Mouse (Mus musculus) spleen, postnatal 36 days (tissue): Measurements from ENCODE around the gene Sfrp2.

Experiments used
- DNase-seq, 2 experiments: peaks; one replicate each; pipeline ENCODE4 v3.0.0; 2022; ENCODE audit warnings: low spot score in 2 of 2, mixed read lengths in 1 of 2

The Sfrp2 gene

DNA sequence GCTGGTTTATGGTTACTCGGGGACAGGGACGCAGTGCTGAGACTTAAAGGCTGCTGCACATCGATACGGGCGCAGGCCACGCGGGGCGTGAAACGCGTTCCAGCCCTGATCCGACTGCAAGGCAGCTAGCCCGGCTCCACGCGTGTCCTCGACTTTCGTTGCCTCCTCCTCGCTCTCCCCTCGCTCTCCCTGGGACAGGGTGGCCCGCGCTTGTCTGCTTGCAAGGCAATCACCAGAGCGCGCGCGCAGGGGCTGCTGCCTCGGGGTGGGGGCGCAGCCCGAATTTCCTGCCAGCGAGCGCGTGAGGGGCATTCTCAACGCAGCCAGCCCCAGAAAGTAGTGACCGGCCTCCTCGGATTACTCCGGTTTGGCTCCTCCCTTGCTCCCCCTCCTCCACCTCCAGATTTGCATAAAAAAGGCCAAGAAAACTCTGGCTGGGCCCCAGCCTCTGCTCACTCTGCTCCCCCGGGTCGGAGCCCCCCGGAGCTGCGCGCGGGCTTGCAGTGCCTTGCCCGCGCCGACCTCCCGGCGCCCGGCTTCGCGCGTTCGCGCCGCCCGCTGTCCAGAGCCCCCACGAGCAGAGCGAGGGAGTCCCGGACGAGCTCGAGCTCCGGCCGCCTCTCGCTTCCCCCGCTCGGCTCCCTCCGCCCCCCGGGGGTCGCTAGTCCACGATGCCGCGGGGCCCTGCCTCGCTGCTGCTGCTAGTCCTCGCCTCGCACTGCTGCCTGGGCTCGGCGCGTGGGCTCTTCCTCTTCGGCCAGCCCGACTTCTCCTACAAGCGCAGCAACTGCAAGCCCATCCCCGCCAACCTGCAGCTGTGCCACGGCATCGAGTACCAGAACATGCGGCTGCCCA is at the start of gene Sfrp2:
Sfrp2 (plus strand) TSS at position 451 of the 855 bp plus-strand sequence.
- no peak for DNase-seq

DNA sequence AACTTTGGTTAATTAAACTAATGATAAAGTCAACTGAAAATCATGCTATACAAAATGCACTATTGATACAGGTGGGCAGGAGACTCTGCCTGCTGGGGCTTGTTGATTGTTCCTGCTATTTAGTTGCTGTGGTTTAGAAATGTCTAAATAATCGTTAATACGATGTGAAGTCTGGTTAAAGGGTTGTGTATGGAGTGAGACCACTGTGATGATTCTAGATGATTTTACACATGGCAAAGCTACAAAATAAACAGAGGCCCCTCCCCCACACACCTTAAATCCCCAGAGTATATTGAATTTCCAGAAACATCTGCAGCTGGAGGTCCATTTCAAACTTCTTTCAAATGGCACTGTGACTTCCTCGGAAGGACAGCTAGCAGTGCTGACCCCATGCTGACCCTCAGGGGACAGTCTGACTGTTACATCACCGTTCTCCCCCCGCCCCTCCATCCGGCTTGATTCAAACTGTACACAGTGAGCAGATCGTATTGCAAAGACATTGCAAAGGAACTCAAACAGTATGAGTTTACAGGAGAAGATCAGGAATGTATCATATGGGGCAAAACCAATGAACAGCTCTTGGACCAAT is 48.4 kb upstream of the Sfrp2 start:
- no peak for DNase-seq

GRCm38 (mm10) chr3:83718662-83719061 is 47.5 kb upstream of the Sfrp2 start:
- no peak for DNase-seq

DNA sequence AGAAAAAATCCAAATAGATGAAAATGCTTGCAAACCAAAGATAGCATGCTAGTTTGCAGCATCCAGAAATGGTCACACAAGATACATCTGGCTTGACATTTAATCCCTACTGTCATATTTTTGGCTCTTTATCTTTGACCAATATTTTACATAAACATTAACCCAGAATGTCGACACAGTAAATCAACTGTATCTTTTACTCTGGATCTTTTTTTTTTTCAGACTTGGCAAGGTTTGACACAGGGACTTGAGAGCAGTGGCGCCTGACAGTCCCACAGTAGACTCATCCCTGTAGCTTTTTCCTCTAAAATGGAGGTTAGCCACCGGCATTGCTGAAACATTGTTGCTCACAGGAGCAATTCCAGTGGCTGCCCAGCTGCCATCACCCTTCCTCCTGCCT is 37.9 kb upstream of the Sfrp2 start:
- DNase-seq = no peak

DNA sequence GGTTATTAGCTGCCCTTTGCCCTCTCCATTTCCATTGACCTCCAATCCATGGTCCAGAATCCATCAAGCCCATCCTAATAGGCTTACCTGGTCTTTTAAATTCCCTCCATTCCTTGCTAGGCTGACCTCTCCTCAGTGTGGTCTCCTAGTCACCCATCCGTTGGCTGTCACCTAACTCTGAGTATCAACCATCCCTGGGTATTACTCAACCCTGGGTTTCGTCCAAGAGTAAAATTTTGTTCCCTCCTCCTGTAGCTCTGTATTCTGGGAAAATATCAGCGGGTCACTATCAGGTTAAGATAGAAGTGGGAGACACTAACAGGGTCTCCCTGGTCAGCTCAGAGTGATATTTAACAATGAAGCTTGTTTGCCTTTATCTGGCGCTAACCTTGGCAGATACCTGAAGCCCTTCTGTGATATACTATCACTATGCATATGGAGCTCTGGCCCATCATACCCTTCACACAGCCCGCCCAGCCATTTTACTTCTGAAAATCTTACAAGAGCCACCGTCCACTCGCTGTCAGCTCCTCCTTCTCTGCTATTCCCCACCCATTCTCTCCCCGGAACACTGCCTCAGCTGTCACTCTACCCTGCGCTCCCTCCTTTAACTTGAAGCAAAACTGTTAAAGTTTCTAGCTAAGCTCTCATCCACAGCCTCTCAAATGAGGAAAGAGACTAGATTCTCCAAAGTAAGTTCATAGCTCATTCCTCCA is 37.3 kb upstream of the Sfrp2 start:
- no peak for DNase-seq

DNA sequence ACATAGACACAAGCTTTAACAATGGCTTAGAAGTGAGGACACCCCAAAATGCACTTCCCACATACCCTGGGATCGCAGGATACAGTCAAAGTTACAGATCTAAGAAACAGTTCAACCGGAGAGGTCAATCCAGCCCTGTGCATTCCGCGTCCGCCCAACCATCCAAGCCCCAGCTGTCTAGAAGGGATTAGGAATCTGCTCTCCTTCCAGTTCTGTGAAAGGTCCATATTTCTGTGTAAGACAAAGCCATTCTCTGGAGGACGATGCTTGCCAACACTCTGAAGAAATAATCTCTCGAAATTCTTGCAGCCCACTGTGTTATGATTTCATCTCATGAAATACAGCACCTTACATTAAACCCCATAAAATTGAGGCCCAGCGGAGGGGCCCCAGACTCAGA is 32.1 kb upstream of the Sfrp2 start:
- DNase-seq = no peak

GRCm38 (mm10) chr3:83736980-83737379 is 29.1 kb upstream of the Sfrp2 start:
- DNase-seq = no peak

DNA sequence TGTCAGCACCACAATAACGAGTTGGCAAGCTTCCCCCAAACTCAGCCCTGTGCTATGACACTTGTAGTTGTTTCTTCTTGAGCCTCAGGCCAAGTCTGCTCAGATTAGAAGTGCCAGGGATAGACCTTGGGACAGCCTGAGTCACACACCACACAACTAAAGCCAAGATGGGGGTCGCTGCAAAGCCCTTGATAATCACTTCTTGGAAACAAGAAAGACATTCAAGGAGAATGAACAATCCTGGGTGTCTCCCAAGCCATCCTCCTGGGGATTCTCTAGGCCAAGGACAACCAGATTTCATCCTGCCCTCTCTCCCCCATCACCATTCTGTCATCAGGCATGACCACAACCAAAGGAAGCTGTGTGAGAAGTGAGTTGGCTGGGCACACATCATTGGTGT is 25.9 kb upstream of the Sfrp2 start:
- no peak for DNase-seq

DNA sequence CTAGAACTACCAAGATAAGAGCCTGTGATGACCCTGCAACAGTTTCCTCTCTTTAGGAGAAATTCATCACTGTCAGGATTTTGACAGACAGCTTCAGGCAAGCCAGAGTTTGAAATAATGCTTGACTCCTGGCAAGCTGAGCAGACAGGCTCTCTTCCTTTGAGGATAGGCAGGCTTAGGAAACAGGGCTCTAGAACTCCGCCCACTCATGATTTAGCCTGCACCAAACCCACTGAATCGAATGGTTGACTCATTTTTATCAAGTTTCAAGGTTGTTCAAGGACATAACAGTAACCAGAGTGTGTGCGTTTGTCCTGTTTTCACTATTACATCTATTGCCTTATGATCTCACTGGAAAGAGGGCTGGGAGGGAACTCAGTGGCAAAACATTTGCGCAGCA is 18.8 kb upstream of the Sfrp2 start:
- DNase-seq = no peak

- no peak for DNase-seq
Observed at GRCm38 (mm10) chr3:83747895-83748294, 18.2 kb upstream of the Sfrp2 start.

- DNase-seq = no peak
Observed at GRCm38 (mm10) chr3:83751625-83752024, 14.5 kb upstream of the Sfrp2 start.

GRCm38 (mm10) chr3:83752196-83752595 is 13.9 kb upstream of the Sfrp2 start:
- no peak for DNase-seq

- no peak for DNase-seq
Observed at GRCm38 (mm10) chr3:83755043-83755635, 11.0 kb upstream of the Sfrp2 start.

GRCm38 (mm10) chr3:83755666-83756065 is 10.5 kb upstream of the Sfrp2 start:
- DNase-seq = no peak

- no peak for DNase-seq
Observed at GRCm38 (mm10) chr3:83762361-83762760, 3.8 kb upstream of the Sfrp2 start.

DNA sequence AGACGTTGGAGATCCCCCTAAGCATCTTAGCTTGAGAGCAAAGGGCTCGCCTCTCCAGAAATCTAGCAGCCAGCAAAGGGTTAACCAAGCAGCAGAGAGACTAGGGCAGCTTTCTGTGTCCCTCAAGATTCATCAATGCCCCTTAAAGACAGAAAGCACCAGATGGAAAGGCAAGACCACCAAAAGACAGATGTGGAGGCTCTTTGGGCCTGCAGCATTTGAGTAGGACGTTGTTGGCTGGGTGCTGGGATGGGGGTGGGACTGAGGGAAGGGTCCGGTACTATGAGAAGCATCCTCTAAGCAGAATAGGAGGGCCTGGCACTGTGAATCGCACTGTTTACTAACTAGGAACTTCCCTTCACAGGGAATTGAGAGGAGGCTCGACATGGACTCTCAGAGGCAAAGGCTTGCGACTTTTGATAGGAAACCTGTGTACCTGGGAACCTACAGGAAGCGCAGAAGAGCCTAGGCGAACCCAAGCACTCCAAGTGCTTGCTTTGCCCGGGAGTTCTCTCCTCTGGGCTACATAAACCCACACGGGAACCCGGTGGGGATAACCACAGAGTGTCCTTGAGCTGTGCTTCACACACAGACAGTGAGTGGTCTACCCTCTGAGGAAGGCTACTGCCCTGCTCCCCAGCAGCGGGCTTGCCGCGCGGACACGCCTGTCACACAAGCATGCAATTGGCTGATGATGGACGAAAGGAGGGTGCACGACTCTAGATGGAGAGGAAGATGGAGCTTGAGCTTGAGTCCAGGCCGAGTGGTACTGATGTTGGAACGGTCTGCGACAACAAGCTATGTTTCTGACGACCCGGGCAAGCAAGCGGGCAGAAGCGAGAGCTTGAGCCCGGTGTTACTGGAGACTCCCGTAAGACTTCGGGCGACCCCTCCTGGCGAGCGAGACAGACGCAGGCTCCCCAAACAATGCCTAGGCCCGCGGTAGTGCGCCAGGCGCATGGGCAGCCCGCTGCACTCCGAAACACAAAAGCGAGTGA is 2.3 kb upstream of the Sfrp2 start:
- peak; percentile 27 to 31 for DNase-seq

DNA sequence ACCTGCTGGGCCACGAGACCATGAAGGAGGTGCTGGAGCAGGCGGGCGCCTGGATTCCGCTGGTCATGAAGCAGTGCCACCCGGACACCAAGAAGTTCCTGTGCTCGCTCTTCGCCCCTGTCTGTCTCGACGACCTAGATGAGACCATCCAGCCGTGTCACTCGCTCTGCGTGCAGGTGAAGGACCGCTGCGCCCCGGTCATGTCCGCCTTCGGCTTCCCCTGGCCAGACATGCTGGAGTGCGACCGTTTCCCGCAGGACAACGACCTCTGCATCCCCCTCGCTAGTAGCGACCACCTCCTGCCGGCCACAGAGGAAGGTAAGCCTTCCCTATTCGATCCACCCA is 577 bp downstream of the Sfrp2 start:
- DNase-seq = no peak

GRCm38 (mm10) chr3:83767121-83767520 is 1.0 kb downstream of the Sfrp2 start:
- no peak for DNase-seq

DNA sequence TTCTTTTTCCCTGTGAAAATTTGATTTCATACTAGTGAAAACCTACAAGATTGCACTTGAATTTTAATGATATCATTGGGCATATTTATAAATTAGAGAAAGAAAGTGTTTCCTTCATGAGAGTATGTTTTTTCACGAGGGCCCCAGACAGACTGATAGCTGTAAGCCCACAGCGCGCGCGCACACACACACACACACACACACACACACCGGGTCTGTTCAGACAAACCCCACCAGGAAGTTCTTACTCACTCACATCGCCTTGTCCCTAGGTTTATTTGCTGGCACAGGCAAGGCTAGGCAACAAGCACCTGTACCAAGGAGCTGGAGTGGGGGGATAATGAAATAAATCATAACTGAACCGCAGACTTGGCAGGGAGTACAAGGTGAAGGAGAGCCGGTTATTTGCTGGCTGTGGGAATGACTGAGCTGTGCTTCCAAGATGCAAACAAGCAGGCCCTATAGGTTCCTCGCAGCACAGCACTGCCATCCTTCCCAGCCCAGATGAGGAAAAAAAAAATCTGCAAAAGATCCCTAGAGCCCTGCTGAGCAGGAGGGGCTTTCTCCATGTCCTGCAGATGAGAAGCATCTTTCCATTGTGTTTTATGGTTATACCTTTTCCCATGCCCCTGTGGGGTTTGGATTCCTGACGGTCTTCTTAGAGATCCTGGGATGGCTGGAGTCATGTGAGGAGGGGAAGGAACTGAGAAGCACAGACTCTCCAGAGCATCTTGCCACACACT is 2.3 kb downstream of the Sfrp2 start:
- DNase-seq = no peak

DNA sequence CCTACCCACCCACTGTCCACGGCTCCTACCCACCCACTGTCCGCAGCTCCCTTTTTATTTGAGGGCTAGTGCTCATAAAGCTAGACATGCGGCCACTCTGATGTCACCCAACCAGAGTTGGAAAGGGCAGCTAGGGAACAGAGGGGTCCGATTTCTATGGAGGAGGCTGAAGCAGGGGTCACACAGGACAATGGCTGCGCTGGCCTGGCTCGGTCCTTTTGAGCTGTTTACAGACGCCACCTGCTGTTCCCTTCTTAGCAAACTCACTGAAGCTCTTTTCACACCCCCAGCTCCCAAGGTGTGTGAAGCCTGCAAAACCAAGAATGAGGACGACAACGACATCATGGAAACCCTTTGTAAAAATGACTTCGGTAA is 2.9 kb downstream of the Sfrp2 start:
- no peak for DNase-seq
